Mouse (Mus musculus): ENCODE results near the gene Wnt5a. TPM values are rescaled to one million over a fixed set of nuclear protein-coding genes. Genes with fewer than 3 reads are reported as not detected.

The Wnt5a gene
- polyA plus RNA-seq, 1 experiment from 2014 or later: 19.5 TPM

GRCm38 (mm10) chr14:28508288-28509258 is 4.0 kb downstream of the Wnt5a start:
- H3K27me3 ChIP-seq: no peaks in the 10 kb centered on the region
- in situ Hi-C loops (cut with MboI; ENCODE audit: low pct_unique_long_range_greater_than_20kb): loop anchor here (5.0 to 10.0 kb wide), 5 partner anchors 224 to 701 kb away; no protein-coding TSS in a partner anchor
- POLR2A ChIA-PET: no interaction called here
- TF ChIP-seq CTCF (IDR thresholded peaks at IDR 0.05): no peak
- CTCF ChIA-PET: interaction anchor here (1.2 to 1.6 kb wide), 4 partner anchors 13 to 700 kb away, joined by 3 to 9 read pairs (median 3); no protein-coding TSS in a partner anchor
- ATAC-seq: no peak
- no peak for DNase-seq (ENCODE audit: low read depth, low spot score)

DNA sequence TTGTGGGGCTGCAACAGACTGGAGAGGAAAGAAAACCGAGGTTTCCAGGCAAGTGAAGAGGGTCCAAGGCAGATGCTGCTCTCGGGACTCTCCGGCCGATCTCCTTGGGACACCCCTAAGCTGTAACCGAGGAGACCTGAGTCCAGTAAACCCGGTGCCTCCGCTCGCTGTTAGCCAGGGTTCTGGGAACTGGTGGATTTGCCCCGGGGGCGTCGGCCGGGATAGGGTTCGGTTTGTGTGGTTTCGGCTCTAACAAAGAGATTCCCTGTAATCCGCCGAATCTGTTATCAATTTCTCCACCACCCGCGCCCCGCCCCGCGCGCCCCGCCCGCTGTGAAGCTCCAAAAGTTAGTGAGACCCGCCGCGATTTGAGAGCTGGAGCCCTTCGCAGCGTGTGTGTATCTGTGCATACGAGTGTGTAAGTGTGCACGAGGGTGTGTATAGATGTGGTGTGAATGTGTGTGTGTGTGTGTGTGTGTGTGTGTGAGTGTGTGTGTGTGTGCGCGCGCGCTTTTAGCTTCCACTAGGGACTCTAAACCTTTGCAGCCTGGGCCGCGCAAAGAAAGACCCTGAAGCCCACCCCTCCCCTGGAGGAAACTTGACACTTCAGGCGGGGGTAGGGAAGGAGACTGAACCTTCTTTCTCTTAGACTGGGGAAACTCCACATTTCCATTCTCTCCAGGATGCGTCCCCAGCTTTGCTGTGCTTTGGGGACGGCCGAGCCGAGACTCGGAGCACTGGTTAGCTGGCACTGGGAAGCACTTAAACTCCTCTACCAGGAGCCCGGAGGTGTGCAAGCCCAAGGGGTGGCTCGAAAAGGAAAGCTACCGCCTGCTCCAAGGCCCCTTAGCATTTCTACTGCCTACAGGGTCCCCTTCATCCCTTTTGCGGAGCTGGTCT is 5.1 kb downstream of the Wnt5a start:
- DNase-seq (ENCODE audit: low read depth, low spot score): no peak
- CTCF ChIA-PET: no interaction called here
- in situ Hi-C loops (cut with MboI; ENCODE audit: low pct_unique_long_range_greater_than_20kb): loop anchor here (5.0 to 10.0 kb wide), 5 partner anchors 225 to 702 kb away; no protein-coding TSS in a partner anchor
- no peak for TF ChIP-seq CTCF (IDR thresholded peaks at IDR 0.05)
- no peaks in the 10 kb centered on the region for H3K27me3 ChIP-seq
- POLR2A ChIA-PET: interaction anchor here (0.6 kb wide), 1 partner anchor 169 kb away, joined by 3 read pairs; no protein-coding TSS in a partner anchor
- ATAC-seq: no peak

DNA sequence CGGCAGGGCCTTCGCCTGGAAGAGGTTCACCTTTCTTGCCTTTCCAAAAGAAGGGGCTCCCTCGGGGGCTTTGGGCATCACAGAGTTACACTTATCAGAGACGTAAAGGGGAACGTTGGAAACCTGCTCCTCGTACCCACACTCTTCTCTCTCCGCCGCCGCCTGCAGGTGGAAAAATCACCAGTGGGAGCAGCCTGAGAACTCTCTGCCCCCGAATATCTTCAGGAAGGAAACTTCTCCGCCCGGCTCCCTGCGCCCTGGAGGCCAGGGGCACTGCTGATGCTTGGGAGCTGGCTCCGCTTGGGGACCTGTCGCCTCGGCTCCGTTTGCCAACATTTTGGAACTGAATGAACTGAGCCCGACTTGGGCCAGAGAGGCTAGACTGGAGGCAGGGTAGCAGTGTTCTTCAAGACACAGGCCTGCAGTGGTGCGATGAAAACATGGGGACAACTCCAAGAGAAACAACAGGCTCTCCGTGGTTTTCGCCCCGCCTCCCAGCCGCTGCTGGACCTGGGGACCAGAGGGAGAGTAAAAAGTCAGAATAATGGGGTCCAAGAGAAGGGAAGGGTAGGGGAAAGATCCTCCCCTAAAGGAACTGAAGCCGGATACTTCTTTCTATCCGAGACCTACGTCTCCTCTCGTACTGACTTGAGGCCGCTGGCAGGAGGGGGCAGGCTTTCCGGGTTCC is 5.9 kb downstream of the Wnt5a start:
- ChIA-PET CTCF (no interaction called here), POLR2A (no interaction called here)
- in situ Hi-C loops (cut with MboI; ENCODE audit: low pct_unique_long_range_greater_than_20kb): no loop called here
- ATAC-seq (no peak), DNase-seq (ENCODE audit: low read depth, low spot score) (no peak)
- no peaks in the 10 kb centered on the region for H3K27me3 ChIP-seq
- TF ChIP-seq CTCF (IDR thresholded peaks at IDR 0.05): no peak

- TF ChIP-seq CTCF (IDR thresholded peaks at IDR 0.05): no peak
- CTCF ChIA-PET: no interaction called here
- POLR2A ChIA-PET: no interaction called here
- ATAC-seq (no peak), DNase-seq (ENCODE audit: low read depth, low spot score) (no peak)
- no peaks in the 10 kb centered on the region for H3K27me3 ChIP-seq
- in situ Hi-C loops (cut with MboI; ENCODE audit: low pct_unique_long_range_greater_than_20kb): no loop called here
These were observed 6.6 kb downstream of the Wnt5a start for GRCm38 (mm10) chr14:28511029-28511651.

DNA sequence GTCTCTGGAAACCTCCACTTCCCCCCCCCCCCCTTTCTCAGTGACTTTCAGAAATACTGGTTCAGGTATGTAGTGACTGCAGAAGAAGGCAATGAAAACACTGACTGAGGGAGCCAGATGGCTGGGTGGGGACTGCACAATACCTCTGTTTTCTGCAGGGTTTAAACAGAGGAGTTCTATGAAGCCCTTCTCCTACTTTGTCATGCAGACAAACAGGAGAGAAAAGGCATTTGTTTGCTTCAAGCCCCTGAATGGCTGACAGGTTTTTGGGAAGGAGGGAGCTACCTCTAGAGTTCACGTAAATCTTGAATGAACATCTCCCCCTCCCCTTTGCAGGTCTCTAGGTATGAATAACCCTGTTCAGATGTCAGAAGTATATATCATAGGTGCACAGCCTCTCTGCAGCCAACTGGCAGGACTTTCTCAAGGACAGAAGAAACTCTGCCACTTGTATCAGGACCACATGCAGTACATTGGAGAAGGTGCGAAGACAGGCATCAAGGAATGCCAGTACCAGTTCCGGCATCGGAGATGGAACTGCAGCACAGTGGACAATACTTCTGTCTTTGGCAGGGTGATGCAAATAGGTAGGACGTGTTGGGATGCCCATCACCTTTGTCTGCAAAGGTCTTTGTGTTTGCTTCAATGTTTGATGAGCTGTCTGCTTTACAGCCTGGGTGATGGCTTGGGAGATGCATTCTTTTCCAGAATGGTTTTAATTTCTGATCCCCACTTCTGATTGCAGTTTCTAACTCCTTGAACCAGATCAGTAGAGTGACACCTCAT is 8.4 kb downstream of the Wnt5a start:
- in situ Hi-C loops (cut with MboI; ENCODE audit: low pct_unique_long_range_greater_than_20kb): no loop called here
- ChIA-PET POLR2A (interaction anchor here (0.7 kb wide), 1 partner anchor 489 kb away, joined by 6 read pairs; no protein-coding TSS in a partner anchor), CTCF (no interaction called here)
- H3K27me3 ChIP-seq: no peaks in the 10 kb centered on the region
- ATAC-seq (no peak), DNase-seq (ENCODE audit: low read depth, low spot score) (no peak)
- TF ChIP-seq CTCF (IDR thresholded peaks at IDR 0.05): no peak

DNA sequence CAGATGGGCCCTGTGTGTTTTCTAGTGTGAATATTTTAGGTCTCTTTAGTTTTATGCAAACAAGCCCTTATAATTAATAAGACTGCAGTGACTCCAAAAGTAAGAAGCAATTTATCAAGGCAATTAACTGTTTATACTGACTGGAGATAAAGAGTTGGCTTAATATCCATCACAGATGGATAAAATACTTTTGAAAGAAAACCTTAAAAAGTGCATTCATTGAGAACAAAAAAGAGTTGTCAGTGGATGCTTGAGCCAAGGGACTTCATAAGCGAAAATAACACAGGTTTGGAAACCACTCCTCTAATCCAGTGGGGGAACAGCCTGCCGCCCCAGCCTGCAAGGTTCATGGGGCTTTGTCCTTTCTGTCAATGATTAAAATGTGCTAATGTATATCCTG is 9.6 kb downstream of the Wnt5a start:
- no peaks in the 10 kb centered on the region for H3K27me3 ChIP-seq
- DNase-seq (ENCODE audit: low read depth, low spot score) (no peak), ATAC-seq (no peak)
- ChIA-PET POLR2A (no interaction called here), CTCF (no interaction called here)
- in situ Hi-C loops (cut with MboI; ENCODE audit: low pct_unique_long_range_greater_than_20kb): no loop called here
- no peak for TF ChIP-seq CTCF (IDR thresholded peaks at IDR 0.05)

DNA sequence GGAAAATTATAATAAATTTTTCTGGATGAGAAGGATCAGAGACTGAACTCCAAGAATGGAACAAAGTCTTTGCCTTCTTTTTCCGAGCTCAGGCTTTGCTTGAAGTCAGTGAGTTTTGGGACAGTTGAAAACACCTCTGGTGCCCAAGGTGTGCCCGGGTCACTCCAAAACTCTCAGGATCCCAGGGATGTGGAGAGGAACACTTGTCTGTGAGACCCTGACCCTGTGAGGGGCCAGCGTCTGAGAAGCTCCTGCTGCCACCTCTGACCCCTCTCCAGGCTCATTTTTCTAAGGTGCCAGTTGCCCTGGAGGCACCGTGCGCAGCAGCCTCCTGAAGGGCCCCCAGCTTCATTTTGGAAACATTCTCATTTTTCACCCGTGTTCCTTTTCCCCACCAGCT is 10.8 kb downstream of the Wnt5a start:
- no peaks in the 10 kb centered on the region for H3K27me3 ChIP-seq
- in situ Hi-C loops (cut with MboI; ENCODE audit: low pct_unique_long_range_greater_than_20kb): no loop called here
- CTCF ChIA-PET: interaction anchor here (1.2 kb wide), 1 partner anchor 9 kb away, joined by 3 read pairs; no protein-coding TSS in a partner anchor
- no peak for TF ChIP-seq CTCF (IDR thresholded peaks at IDR 0.05)
- POLR2A ChIA-PET: interaction anchor here (0.5 kb wide), 1 partner anchor 30 kb away, joined by 3 read pairs; no protein-coding TSS in a partner anchor
- no peak for ATAC-seq
- DNase-seq (ENCODE audit: low read depth, low spot score): no peak

DNA sequence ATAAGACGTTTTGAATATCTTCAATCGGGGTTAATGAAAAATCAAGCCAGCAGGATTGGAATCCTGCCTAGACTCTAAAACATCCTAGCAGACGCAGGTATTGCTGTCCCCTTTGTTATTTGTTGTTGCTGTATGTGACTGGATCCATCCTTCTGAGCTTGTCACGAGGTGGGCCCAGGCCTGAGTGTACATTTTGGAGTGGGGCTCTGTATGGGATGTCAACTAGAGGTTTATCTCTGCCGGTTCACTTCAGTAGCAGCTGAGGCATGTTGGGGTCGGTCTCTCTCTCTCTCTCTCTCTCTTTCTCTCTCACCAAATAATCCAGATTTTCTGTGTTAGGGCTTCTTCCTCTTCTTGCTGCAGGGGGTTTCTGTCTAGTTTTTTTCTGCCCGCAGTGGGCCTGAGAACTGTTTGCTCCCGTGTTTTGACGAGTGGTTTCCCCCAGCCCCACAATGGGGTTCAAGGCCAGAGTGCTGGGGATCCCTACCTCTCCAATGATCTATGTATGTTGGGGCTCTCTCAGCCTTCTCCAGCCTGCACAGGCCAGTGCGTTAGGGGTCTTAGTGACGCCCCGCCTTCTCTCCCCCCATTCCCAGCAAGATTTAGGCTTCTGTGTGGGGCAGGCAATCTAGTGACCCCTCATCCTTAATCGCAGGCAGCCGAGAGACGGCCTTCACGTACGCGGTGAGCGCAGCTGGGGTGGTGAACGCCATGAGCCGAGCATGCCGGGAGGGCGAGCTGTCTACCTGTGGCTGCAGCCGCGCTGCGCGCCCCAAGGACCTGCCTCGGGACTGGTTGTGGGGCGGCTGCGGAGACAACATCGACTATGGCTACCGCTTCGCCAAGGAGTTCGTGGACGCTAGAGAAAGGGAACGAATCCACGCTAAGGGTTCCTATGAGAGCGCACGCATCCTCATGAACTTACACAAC is 13.3 kb downstream of the Wnt5a start:
- DNase-seq (ENCODE audit: low read depth, low spot score) (no peak), ATAC-seq (no peak)
- TF ChIP-seq CTCF (IDR thresholded peaks at IDR 0.05): no peak
- POLR2A ChIA-PET: no interaction called here
- in situ Hi-C loops (cut with MboI; ENCODE audit: low pct_unique_long_range_greater_than_20kb): no loop called here
- H3K27me3 ChIP-seq: no peaks in the 10 kb centered on the region
- CTCF ChIA-PET: no interaction called here

Measured in Patski (cell line).